Mouse (Mus musculus) layer of hippocampus, postnatal 36 days (tissue): Measurements from ENCODE around the gene Klf12. TPM values are rescaled to one million over a fixed set of nuclear protein-coding genes. Genes with fewer than 3 reads are reported as not detected.
"Not testable (repeated sequence)": the region's sequence is repeated elsewhere in the genome, so short reads cannot be mapped to it uniquely, and the experiment has no call there.

Source experiments
- DNase-seq, 2 experiments: peaks; one replicate each; pipeline ENCODE4 v3.0.0; 2022
- total RNA-seq, 2 experiments: library from RNA; stranded (reverse); gene quantifications; 2 replicates each; pipeline ENCODE4 v1.2.3; 2021

Klf12 gene
- total RNA-seq, 2 experiments from 2014 or later: 36.6 to 39.2 TPM

GRCm38 (mm10) chr14:99876791-99877578, 407.5 kb downstream of the Klf12 start:
- no peak for DNase-seq

GRCm38 (mm10) chr14:99873725-99874124, 410.8 kb downstream of the Klf12 start:
- DNase-seq: no peak

GRCm38 (mm10) chr14:99856158-99857011, 428.1 kb downstream of the Klf12 start:
- no peak for DNase-seq

- DNase-seq: not testable (repeated sequence)
These were observed 430.0 kb downstream of the Klf12 start for GRCm38 (mm10) chr14:99854467-99854807.

- DNase-seq: not testable (repeated sequence)
These were observed 430.6 kb downstream of the Klf12 start for GRCm38 (mm10) chr14:99853769-99854466.

GRCm38 (mm10) chr14:99850350-99850749, 434.1 kb downstream of the Klf12 start:
- DNase-seq: no peak

GRCm38 (mm10) chr14:99847502-99847901, 437.0 kb downstream of the Klf12 start:
- no peak for DNase-seq

GRCm38 (mm10) chr14:99826713-99827112, 457.8 kb downstream of the Klf12 start:
- no peak for DNase-seq
